Mouse (Mus musculus): Measurements from ENCODE around the gene Grid1.

Grid1 gene

DNA sequence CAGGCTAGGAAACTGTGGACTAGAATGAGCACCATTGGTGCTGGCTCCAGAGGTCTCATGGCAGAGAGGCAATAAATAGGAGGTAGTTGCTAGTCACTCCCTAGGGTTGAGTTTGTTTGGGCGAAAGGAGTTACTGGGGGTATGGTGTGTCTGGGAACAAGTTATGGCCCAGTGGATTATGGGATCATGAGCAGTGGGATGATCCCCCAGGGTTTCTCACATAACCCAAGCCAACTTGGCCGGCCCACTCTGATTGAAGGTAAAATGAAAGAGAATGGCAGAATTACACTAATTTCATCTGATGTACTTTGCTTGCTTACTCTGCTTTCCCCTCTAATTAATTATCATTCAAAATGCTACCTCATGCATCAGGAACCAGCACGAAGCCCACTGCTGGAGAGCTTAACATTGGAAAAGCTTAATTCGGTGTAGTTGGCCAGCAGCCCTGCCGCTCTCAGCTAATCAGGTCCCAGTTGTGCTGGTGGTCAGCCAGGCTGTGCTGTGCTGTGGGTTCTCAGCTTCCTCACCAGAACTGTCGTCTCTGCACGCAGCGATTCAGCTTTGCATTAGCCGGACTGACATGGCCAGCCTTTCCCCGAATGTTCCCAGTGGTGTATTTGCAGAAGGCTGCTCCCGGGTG lies 207.7 kb downstream of the Grid1 start:
- DNase-seq = no peak

- no peak for DNase-seq
Measured at GRCm38 (mm10) chr14:35029626-35030025, 209.7 kb downstream of the Grid1 start.

- no peak for DNase-seq
Measured at GRCm38 (mm10) chr14:35030271-35030670, 210.4 kb downstream of the Grid1 start.

DNA sequence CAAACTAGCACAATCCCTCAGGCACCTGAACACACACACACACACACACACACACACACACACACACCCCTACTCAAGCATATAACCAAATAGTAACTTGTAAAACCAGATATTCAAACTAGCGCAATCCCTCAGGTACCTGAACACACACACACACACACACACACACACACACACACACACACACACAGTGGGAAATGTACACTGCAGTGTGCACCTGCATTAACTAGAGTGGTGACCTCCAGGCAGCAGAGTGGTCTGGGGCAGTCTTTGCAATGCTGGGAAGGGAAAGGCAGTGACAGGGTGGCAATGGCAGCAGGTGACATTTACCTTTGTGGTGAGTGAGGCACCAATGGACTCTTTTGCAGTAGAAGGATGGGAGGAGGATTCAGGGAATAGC lies 212.4 kb downstream of the Grid1 start:
- DNase-seq = no peak

DNA sequence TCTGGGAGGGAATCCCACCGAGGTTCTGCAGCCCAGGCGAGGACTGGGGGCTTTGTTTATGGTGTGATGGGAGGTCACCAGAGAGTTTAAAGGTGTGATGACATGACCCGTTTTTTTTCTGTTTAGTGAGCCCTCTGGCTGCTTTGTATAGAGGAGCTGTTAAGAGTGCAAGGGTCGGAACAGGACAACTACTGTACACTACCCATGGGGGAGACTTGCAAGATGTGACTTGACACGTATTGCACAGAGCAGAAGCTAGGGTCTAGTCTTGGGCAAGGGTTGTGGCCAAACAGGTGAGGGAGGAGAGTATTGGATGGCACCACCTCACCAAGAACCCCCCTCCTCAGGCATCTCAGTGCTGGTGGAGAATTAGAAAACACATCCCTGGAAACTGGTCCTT lies 224.4 kb downstream of the Grid1 start:
- no peak for DNase-seq

- DNase-seq = no peak
Measured at GRCm38 (mm10) chr14:35044918-35045698, 225.2 kb downstream of the Grid1 start.

DNA sequence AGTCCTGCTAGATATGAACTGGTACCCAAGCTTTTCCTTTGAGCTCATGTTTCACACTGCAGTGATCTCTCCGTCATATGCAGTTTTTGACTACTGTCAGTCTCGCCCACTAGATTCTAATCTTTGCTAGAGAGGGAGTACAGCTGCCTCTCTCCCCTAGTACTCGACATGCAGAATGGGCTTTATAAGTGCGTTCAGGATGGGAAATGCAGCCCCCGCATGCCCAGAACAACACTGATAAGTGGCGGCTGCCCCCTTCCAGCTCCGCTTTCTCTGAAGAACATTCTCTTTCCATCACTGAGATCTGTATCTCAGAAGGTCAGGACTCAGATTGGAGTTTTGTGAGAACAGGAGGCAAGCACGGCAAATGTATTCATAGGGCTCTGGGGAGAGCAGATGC lies 229.3 kb downstream of the Grid1 start:
- DNase-seq = no peak

DNA sequence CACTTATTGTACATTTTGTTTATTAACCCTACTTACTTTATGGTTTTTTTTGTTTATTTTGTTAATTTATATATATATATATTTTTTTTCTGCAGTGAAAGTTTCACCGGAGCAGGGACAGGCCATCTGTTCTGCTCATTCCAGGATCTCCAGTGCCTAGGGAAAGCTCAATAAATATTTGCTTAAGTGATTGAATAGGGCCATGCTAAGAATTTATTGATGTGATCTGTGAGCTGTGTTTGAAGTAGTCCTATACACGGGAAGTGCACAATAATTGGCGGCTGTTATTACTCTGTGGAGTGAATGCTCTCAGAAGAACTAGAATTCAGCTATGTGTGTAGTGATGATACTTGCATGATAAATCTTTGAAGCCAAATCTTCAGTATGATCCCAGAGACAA lies 234.2 kb downstream of the Grid1 start:
- no peak for DNase-seq

- no peak for DNase-seq
Measured at GRCm38 (mm10) chr14:35074636-35075035, 254.7 kb downstream of the Grid1 start.

DNA sequence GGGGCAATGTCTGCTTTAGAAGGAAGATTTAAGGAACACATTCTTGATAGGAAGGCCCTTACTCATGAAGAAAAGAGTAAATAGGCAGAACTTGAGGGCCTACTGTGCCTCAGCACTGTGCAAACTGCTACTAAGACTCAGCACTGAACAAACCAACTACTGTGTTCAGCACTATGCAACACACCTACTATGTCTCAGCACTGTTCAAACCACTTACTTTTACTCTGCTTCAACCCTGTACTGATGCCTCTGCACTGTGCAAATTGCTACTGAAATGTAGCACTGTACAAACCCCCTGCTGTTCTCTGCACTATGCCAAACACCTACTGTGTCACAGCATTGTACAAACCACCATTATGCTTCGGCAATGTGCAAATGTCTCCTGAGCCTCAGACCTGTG lies 260.0 kb downstream of the Grid1 start:
- DNase-seq = no peak

- DNase-seq = no peak
Measured at GRCm38 (mm10) chr14:35092646-35093045, 272.7 kb downstream of the Grid1 start.

DNA sequence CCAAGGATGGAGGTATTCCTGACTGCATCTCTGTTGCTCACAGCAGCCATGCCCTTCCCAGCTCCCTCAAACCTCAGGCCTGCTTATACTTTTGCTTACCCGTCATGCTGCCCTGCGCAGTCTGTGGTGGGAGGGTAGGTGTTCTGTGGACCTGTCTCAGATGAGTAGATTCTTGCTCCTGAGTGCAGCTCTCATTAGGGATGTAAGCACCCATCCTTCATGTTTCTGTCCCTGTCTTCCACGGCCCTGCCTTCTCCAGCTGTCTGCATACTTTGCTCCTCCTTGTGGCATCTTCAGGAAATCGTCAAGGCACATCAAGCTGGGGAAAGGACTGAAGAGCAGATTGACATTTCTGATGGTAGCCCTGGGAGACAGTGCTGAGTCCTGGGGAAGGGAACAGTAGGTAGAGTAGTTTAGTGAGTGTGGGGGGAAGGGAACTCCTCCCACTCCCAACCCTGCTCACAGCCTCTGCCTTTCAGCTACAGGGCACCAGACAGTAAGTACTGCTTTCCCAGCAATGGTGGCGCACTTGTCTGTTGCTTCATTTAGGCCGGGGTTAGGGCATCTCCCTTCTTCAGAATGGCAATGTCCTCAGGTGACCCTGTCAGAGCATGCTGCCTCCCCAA lies 273.8 kb downstream of the Grid1 start:
- DNase-seq = no peak

GRCm38 (mm10) chr14:35095506-35096059 lies 275.7 kb downstream of the Grid1 start:
- no peak for DNase-seq

DNA sequence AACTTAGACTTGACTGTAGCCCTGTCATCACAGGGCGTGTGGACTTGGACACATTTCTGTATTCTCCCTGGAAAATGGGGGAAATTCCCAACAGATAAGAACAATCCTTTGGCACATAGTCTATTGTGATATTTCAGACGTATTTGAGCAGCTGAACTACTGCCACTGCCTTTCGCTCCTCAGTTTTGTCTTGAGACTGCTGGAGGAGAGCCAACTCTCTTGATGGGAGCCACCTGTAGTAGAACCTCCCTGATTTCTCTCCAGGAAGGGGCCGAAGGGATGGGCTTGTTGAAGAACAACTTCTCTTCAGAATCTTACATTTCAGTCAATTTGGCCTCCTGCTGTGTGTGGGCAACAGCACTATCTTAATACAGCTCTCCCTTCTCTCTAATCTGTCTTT lies 276.2 kb downstream of the Grid1 start:
- DNase-seq = no peak

GRCm38 (mm10) chr14:35097166-35097565 lies 277.3 kb downstream of the Grid1 start:
- DNase-seq = no peak

GRCm38 (mm10) chr14:35103639-35104210 lies 283.8 kb downstream of the Grid1 start:
- no peak for DNase-seq

- DNase-seq = no peak
Measured at GRCm38 (mm10) chr14:35107596-35107995, 287.7 kb downstream of the Grid1 start.

GRCm38 (mm10) chr14:35110928-35111327 lies 291.0 kb downstream of the Grid1 start:
- peak; percentile 17 for DNase-seq

DNA sequence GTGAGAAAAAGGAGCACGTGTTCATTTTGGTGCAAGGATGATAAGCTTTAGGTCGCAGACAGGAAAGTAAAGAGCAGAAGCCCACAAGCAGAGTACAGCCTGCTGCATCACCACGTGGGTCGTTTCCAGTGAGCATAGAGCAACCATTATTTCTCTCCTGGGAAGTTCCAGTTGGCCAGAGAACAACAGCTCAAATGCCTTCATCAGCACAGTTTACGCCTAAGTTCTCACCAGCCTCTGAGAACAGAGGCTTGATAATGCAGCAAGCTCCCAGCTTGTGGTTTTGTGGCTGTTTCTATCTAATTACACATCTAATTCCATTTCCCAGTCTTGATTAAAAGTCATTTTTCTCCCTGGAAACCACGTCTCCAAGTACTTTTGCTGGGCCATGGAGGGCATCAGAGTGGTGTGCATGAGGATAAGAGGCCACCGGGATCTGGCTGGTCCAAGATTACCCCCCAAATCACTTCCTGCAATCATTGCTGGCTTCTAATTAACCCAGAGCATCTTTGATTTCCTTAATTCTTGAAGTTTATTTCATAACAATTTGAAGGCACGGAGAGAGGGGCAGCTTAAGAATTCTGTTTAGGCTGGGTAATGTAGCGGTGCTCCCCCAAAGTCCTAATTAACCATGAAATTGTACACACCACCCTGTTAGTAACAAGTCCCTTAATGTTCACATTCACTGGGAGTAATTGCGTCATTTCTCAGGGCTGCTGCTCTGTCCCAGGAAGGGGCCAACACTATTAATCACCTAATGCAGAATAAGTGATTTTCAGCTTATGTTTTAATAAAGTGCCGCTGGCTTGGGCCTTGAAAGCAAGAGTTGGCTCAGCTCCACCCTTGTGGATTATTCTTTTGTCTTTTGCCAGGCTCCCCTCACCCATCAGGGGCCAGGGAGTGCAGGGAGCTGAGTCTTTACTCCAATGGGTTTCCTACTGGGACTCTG lies 292.7 kb downstream of the Grid1 start:
- no peak for DNase-seq

GRCm38 (mm10) chr14:35113276-35113645 lies 293.4 kb downstream of the Grid1 start:
- DNase-seq = no peak

DNA sequence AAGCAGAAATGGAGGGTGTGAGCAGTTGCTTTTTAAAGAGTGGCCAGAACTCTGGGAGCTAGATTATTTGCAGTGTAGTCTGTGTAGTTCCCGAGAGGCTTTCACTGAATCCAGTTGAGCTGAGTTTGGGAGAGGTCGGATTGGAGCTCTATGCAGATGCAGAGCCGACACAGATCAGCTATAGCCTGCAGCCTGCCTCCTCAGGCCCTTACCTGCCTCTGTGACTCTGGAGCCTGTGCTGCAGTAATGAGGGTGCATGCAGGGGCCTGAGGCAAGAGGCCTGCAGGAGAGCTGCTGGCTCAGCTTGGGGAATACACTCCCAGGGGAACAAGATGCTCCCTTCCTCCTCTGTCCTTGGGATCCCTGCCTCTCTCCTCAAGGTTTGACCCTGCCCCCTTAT lies 296.0 kb downstream of the Grid1 start:
- DNase-seq = no peak

DNA sequence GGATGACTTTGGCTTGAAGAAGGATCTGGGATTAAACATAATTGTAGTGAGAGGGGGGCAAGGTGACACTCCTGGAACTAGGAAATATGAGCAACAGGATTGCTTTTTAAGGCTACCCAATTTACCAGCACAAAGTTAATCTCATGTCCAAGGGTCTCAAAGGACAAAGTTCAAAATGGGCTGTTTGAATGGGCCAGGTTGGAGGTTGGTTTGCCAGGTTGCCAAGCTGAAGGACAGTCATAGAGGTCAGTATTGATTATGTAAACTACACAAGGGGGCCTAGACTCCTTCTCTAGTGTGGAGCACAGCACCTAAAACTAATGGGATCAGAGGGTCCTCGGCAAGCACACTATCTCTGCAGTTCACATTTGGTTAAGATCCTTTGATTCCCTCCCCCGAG lies 300.2 kb downstream of the Grid1 start:
- no peak for DNase-seq

Data from thymus, postnatal 4 days (tissue).